Mouse (Mus musculus) cerebellum, postnatal 36 days (tissue): Measurements from ENCODE around the gene Cers6.

ENCODE experiments used
- DNase-seq, 2 experiments: peaks; one replicate each; pipeline ENCODE4 v3.0.0; 2021 to 2022; ENCODE audit warnings: mixed read lengths in 2 of 2

Gene Cers6

DNA sequence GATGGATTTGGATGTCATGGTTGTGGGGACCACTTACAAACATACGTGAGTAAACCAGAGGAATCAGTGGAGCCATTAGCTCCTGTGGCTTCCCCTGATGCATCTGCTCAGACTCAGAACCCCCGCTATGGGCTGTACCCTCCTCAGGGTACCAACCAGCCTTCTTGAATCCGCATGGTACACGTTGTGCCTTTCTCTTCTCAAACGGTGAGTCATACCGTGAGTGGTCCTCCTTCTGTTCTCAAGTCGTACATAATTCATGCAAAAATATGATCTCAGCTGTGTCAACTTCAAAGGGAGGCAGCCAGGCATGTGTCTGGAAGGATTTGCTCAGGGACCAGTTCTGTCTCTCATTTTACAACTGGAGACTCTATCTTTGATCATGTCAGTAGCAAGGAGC, 23.3 kb downstream of the Cers6 start:
- DNase-seq: no peak

DNA sequence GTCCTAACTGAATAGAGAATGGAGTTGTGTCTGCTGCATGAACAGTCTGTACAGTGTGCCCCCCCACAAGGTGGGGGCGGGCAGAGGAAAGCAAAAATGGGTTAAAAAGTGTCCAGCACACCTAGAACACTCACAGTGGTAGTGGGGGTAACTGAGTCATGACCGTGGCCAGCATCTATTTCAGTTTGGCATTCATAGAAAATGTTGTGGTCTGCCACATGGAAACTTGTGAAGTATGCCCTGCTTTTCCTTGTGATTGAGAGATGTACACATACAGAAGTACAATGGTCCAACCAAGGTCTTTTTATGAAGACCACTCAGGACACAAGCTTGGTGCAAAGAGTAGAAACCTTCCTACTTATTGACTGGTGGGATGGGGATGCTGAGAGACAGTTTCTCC, 24.0 kb downstream of the Cers6 start:
- no peak for DNase-seq

DNA sequence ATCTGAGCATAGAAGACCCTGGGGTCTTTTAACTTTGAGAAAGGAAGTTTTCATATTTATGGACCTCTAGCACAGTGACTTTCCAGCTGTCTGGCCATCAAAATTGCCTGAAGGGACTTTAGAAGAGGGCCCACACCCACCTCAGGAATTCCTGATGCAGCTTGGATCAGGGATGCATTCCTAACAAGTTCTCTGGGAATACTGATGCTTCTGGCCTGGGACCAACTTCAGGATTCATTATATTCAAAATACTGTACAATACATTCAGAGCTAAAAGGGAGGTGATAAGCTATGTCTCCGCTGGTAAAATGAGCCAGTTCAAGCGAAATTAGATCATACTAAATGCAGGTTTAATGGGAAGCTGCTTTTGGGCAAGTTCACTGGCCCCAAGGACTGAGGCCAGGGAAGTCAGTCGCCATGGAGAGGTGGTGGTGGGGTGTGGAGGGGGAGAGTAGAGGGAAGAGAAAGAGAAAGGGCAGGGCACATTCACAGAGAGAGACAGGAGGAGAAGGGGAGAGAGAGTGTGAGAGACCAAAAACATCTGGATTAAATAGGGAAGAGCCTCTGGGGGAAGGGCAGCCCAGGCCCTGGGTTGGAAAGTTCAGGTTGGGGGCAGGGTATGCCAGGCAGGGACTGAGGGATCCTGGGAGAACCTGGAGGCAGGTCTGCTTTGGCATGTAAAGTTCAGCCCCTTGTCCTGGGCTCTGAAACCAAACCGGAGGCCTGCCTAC, 24.7 kb downstream of the Cers6 start:
- DNase-seq: no peak

DNA sequence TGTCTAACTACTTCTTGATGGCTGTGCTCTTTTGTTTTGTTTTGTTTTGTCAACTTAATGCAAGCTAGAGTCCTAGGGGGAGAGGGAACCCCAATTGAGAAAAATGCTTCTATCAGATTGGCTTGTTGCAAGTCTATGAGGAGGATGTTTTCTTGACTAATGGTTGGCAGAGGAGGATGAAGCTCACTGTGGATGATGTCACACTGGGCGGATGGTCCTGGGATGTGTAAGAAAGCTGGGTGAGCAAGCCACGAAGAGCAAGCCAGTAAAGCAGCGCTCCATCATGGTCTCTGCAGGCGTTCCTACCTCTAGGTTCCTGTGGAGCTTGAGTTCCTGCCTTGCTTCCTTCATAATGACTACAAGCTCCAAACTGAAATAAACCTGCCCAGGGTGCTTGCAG, 25.4 kb downstream of the Cers6 start:
- DNase-seq: no peak

DNA sequence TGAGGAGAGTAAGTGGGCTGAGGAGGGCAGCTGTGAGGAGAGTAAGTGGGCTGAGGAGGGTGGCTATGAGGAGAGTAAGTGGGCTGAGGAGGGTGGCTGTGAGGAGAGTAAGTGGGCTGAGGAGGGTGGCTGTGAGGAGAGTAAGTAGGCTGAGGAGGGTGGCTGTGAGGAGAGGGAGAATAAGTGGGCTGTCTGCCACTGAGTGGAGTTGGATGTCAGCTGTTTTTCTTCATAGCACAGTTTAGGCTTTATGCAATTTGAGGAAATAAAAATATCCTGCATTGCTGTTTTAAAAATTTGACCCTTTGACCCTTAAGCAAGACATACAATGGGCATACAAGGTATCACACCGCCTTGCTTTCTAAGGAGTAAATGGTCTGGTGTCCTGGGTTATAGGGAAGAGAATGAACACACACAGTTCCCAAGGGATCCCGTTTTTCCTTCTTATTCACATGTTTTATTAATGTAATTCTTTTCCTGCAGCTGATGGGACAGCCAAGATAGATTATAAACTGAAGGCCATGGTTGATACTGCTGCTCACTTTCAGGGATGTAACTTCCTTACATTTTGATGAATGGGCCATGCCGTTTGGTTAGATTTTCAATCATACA, 27.0 kb downstream of the Cers6 start:
- no peak for DNase-seq

DNA sequence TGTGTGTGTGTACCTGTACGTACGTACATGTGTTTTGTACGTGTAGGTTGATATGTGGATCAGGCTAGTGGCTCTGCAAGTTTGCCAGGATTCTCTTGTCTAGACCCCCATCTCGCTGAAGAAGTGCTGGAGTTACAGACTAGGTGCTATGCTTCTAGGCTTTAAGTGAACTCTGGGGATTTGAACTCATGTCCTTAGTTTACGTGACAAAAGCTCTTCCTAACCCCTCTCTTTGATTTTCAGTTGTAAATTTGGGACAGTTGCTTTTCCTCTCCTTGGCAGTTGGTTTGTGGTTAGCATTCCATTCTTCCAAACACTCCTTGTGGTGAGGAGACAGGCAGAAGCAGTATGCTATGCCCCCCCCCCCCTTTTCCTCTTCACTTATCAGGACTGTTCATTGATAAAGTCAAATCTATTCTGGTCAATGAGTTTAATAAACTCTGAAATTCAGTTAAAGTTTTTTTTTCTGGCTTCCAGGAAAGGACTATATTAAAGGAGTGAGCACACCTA, 28.5 kb downstream of the Cers6 start:
- DNase-seq: no peak

DNA sequence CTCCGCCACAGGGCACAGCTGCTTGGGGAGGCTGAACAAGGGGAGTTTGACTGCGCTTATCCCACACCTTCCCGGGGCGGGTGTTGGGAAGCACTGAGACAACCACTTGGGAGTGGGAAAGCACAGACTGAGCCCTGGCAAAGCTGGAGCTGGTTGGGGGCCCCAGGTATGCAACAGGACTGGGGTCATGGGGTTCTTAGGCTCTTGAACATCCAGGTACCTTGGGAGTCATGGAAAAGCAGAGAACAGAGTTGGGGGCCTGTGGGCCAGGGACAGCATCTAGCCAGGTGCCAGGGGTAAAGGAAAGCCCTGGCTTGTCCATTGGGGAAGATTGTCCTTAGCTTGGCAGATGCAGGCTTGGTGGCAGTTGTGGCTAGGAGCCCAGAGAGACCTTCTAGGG, 31.2 kb downstream of the Cers6 start:
- no peak for DNase-seq

DNA sequence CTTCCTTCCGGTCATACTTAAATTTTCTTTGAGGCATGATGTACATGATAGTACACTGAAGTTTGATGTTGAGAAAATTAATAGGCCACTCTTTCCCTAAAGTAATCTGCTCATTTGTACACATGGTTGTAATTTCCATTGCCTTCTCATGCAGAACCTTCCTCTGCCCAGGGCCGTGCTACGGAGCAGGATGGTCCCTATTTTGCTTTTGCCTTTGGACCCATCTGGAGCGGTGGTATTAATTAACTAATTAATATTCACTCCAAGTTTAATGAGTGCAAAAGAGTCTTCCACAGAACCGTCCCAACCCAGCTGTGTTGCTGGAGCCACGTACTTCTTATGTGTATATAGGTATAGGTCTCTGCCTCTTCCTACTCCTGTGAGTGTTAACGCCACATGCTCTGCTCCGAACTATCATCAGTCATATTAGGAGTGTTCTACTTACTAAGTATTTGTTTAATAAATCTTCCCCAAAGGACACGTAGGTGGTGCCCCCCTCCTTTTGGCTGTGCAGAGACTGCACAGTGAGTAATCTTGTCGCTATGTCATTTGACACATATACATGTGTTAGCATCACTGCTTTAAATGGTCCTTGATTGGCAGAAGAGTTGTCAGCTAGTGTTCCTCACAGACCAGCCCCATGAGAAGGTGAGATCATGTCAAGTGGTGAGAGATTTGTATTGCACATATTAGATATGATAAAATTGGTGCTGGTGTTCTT, 34.0 kb downstream of the Cers6 start:
- no peak for DNase-seq

DNA sequence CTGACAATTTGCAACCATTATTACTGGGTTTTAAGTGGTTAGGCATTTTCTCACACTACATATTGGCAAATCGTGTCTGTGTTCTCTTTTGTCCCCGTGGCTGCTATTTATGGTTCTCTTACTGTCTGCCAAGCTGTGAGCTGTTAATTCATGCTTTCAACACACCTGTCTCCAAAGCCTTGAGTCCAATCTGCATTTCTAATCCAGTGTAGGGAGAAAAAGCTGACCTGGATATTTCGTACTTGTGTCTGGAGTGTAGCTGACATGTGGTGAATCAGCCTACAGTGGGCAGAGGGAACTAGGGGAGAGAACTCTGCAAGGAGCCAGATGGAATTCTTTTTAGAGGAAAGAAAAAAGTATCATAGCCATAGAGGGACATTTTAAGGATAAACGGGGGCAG, 35.0 kb downstream of the Cers6 start:
- peak in 1 of 2 experiments; percentile 50 for DNase-seq

DNA sequence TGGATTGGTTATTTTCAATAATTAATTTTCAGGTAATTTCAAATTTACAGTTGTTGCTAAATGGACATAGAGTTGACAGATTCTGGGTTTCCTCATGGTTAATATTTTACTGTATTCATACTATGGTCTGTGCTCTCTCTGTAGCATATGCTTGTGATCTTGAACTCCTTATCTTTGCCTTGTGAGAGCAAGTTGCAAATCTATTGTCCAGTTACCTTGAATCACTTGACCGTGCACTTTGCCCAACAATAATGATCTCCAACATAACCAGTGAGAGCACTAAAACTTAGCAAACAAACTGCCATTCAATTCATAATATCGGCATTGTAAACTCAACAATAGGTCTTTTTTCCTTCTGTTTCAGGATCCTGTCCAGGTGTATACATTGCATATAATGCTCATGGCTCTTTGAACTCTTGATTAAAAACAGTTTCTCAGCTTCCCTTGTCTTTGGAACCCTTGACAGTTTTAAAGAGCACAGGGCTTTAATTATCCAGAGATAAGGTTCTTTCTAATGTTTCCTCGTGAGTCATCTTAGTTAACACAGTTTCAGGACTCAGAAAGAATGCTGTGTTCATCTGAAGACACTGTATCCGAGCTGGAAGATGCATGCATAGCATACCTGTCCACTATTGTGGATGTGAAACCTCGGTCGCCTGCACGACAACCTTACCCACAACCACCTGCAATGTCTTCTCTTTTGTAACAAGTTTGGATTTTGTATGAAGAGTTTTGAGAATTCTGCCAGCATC, 38.7 kb downstream of the Cers6 start:
- no peak for DNase-seq

DNA sequence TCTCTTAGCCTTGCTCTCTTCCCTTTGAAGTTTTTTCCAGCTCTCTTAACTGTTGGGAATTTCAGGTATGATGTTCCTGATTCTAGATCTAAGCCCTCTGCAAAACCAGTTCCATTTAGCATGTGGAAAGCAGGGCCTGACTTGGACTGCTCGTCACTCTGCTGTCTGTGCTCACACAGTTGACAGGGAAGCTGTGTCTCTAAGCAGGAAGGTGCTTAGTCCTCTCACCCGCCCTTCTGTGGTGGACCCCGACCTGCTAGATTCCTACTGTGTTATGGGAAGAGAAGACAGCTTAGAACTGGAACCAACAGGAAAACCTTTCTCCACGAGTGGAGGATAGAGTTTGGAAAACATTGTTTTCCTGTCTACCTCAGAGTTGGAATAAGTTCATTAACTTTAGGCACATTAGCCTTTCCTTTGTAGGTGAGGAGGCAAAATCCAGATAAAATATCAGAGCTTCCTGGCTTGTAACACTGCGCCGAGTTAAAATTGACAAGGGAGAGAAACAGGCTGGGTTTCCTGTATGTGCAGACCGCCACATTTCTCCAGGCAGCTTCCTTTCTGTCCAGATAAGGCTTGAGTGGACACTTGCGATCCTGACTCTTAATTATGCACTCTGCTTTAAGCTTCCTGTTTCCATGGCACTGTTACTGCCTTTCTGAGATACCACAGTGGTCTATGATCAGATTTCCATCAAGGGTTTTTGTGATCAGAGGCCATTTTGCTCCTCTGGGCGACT, 39.6 kb downstream of the Cers6 start:
- DNase-seq: no peak

DNA sequence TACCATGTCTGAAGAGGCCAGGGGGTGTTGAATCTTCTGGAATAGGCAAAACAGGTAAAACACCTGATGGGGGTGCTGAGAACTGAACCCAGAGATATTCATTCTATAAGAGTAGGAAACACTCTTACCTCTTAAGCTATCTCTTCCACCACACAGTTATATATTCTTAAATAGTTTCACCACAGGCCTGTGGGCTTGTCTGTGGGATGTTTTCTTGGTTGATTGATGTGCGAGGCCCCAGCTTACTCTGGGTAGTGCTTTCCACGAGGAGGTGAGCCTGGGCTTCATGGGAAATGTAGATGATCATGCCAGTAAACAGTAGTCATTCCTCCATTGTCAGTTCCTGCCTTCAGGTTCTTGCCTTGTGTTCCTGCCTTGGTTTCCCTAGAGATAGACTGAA, 40.5 kb downstream of the Cers6 start:
- DNase-seq: no peak

DNA sequence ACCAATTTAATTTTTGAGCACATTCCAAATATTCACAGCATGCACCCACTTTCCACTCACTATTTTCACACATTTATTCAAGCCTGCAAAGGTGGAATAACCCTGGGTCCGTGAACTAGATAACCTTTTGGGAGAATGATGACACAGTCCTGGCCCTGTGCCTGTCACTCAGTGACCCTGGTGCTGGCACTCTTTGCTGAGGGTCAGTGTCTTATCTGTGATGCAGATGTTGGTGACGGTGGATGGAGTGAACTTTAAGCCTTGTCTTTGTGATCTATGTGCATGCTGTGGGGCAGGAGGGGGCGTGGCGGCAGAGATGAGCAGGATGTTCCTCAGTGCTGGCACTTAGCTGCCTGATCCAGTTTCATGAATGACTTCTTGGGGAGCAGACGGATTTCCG, 41.3 kb downstream of the Cers6 start:
- peak in 1 of 2 experiments; percentile 17 for DNase-seq

DNA sequence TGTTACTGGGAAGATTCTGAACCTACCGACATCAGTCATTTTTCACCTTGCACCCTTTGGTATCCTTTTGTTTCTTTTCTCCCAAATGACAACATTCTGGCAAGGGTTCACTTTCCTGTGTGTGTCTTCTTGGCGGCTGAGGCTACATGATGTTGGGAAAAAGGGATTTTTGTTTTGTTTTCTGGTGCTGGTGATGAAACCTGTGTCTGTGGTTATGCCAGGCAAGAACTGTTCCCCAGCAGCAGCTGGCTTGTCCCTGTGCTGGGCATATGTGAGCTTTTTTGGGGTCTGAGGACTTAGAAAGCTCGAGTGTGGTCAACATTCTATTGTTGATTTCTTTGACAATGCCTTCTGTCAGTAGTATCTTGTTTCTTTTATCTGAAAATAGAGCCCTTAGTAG, 45.7 kb downstream of the Cers6 start:
- no peak for DNase-seq

DNA sequence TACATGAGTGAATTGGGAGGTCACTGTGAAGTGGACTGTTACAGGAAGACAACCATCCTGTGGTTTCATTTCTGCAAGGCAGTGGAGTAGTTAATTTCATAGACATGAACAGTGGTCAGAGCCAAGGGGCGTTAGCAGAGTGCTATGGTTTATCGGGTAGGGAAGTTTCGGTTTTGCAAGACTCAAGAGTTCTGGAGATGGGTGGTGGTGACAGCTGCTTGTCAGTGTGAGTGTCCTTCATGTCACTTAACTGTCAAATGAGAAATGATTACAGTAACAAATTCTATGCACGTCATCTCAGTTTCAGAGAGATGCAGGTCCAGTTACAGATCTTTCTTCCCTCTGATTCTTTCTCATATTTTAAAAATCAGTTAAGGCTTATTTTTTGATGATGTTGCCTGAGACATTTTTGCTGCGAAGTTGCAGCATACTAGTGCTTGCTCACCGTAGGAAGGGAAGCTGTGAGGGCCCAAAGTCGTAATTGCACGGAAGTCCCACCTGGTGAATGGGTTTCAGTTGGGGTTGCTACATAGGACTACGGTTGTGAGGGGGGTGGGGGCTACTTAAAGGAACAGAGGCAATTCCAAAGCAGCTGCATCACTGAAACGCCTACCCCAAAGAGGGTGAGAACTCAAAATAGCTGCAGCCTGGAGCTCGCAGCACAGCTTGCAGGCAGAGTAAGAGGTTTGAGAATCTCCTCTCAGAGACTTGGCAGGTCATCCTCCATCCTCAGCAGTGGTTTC, 46.7 kb downstream of the Cers6 start:
- DNase-seq: no peak

DNA sequence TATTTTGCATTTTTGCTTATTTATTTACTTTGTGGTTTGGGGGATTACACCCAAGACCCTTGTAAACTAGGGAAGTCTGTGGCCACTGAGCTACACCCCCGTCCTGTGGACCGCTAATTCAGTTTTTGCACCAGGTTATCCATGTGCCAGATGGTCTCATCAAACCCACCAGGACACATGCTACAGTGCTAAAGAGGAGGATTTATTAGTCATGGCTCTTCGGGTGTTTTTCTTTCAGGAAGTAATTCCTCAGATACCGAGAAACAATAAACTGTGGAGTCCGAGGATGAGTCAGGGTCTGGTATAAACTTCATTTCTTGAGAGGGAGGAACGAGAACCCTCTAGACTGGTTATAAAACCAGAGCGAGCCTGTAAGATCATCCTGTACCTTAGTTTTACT, 49.5 kb downstream of the Cers6 start:
- DNase-seq: no peak

DNA sequence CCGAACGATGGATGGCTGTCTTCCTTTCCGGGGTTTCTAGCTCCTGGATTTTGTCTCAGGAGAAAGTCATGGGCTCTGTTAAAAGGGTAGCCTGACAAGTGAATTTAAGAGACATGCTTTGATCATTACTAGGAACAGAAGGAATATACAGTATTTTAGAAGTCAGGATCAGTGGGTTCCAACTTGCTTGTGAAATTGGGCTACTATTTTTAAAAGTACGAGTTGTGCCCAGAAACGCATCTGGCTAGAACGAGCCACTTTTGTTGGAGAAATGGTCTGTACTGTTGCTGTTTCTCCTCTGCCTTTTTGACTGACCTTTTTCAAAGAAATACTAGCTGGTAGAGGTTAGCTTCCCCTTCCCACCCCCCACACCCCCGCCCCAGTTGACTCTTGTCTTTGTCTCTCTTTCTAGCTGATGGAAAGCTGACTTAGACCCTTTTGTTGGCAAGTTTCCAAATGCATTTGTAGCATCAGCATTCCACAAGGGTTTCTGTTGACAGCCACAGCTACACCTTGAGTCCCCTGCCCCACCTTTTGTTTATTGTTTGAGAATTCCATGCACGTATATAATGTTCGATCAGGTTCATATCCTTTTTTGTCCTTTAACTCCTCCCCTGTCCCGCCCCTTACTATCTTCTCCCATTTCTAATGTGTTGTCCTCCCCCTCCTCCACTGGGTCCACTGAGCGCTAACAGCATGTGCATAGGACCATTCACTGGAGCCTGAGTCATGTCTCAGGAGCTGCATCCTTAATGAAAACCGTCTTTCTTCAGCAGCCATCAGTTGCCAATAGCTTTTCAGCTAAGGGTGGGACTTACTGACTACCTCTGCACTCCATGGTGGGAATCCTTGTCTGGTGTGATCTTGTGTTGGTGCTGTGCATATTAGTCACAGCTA, 50.6 kb downstream of the Cers6 start:
- no peak for DNase-seq

DNA sequence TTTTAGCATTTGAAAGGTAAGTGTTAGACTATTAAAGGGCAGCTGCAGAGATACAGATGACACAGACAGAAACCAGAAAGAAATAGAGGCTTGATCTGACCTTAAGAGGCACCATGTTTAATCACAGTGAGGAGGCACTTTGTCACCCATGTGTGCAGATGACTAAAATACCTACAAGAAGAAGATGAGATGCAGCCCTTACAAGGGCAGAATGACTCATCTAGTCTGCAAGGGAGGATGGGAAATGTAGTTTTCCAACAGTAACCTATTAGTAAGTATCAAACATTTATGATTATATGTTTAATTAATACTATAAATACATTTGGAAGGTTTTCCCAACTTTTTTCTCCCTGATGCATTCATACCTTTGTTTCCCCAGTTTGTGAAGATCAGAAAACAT, 54.5 kb downstream of the Cers6 start:
- DNase-seq: no peak

DNA sequence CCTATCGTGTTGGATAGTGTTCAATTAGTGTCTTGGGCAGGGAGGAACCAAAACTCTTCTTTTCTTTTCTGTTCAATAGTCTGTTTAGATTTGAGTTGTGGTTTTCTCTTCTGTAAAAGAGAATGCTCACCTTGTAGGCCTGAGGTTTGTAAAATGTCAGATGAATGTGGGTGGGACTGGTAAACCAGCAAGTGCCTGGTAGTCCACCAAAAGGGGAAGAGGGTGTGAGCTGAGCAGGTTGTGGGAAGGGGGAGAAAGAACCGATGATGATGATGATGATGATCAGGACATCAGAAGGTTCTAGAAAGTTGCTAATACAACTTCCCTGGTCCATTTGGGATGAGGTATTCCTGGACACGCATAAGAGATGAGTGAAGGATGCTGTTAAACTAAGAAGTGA, 55.1 kb downstream of the Cers6 start:
- DNase-seq: no peak

DNA sequence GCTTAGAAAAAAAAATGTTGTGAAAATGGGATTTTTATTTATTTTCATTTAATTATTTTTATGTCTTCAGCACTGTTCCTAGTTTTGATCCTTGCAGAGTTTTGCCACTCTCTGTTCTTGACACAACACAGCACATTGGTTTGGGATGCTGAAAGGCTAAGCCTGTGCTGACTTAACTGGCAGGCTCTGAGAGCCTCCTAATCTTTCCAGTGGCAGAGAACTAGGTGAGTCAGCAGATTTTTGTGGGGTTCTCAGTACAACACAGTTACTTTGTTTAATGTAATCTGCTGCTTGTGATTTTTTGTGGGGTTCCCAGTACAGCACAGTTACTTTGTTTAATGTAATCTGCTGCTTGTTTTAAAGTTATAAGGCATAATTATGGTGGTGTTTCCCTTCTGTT, 55.8 kb downstream of the Cers6 start:
- DNase-seq: no peak

DNA sequence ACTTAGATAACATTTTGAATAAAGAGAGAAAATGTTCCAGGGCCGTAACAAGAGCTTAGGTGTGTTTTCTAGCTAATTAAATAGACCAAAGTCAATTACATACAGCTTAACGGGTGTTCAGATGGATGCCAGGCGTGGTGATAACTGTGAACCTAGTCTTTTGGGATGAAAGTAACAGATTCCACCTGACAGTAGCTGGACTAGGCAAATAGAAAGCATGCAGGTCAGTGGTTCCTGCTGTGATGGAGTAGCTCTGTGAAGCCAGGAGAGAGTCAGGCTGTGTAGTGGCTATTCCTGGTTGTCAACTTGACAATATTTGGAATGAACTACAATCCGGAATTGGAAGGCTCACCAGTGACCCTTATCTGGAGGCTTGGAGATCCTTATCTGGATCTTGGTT, 56.3 kb downstream of the Cers6 start:
- no peak for DNase-seq
